Mouse (Mus musculus): ENCODE results near the gene Tmem135. TPM values are rescaled to one million over a fixed set of nuclear protein-coding genes. Genes with fewer than 3 reads are reported as not detected.
A peak's percentile ranks its signal among the peaks of the same experiment; 100 is the strongest.

The Tmem135 gene
- total RNA-seq, 1 experiment from 2014 or later, result 106 TPM

GRCm38 (mm10) chr7:89388981-89389380, 15.0 kb downstream of the Tmem135 start:
- DNase-seq, result no peak

DNA sequence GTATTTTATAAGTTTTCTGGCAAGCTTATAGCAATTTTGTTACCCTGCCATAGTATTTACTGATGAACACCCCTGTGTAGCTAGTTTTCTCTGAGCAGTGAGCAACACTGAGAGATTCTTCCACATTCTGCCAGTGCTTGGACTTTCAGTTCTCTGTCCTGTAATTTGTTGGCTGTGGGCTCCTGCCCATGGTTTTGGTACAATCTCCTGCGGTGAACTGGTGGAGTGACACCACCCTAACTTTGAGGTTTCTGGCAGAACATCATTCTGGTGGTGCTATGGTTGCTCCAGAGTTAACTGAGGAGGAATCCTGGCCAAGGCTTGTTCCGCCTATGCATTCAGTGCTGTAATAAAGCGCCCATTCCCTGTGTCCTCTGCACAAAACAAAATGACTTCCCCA, 21.1 kb downstream of the Tmem135 start:
- DNase-seq, result no peak

GRCm38 (mm10) chr7:89380935-89381705, 22.9 kb downstream of the Tmem135 start:
- peak; percentile 28 for DNase-seq

DNA sequence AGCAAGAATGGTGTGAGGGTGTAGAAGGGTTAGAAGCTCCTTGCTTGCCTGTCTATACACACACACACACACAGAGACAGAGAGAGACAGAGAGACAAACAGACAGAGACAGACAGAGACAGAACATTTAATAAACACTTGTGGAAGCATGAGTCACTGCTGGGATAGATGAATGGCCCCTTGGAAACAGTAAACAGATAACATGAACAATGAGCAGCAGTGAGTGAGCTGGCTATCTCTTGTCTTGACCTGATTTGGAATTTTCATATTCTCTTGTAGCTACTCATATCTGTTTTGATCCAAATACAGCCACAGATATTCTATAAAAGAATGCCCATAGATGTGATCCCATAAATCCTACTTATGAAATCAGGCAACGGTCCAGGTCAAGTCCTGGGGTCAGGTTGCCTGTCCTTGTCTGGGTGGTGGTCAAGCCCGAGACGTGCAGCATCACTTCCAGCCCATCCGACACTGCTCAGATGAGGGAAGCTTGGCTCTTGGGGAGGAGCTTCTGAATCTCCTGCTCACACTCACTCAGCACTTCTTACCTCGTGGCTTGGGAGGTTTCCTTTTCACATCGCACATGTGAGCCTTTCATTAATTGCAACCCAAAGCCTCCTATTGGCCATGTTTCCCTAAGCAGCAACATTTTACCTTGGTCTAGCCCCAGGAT, 32.3 kb downstream of the Tmem135 start:
- DNase-seq, result no peak

GRCm38 (mm10) chr7:89370917-89371316, 33.1 kb downstream of the Tmem135 start:
- DNase-seq, result peak; percentile 62

GRCm38 (mm10) chr7:89370086-89370485, 33.9 kb downstream of the Tmem135 start:
- no peak for DNase-seq

- DNase-seq, result no peak
Observed at GRCm38 (mm10) chr7:89367643-89368042, 36.4 kb downstream of the Tmem135 start.

- DNase-seq, result no peak
Observed at GRCm38 (mm10) chr7:89365135-89365880, 38.7 kb downstream of the Tmem135 start.

GRCm38 (mm10) chr7:89363975-89364374, 40.0 kb downstream of the Tmem135 start:
- DNase-seq, result no peak

DNA sequence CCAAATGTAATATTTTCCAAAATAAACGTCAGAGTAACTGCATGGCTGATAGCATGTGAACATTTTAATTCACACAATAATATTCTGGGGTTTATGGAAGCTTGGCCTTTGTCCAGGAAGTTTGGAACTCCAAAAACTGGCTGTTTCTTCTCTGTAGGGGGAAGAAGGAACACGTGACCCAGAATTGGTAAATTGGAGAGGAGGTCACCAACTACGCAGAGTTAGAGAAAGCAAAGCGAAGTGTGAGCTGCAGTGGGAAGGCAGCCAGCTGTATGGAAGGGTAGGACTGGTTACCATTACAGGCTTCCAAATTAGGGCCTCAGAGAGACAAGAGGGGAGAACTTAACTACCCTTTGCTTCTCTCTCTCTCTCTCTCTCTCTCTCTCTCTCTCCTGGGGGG, 47.7 kb downstream of the Tmem135 start:
- peak; percentile 22 for DNase-seq

GRCm38 (mm10) chr7:89355519-89356255, 48.3 kb downstream of the Tmem135 start:
- DNase-seq, result no peak

- no peak for DNase-seq
Observed at GRCm38 (mm10) chr7:89342021-89342420, 62.0 kb downstream of the Tmem135 start.

DNA sequence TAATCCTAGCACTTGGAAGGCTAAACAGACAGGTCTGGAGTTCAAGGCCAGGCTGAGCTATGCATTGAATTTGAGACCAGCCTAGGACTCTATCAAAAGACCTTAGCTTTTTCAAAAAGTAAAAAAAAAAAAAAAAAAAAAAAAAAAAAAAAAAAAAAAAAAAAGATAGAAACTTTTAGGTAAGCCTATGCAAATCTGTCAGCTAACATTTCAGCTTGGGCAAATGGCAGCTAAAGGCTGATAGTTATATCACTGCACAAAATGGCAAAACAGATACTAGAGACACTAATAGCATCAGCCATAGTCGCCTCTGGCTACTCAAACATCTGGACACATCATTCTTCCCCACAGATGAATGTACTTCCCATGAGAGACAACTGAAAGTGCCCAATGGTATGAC, 64.2 kb downstream of the Tmem135 start:
- DNase-seq, result no peak

GRCm38 (mm10) chr7:89339142-89339435, 64.9 kb downstream of the Tmem135 start:
- no peak for DNase-seq

GRCm38 (mm10) chr7:89338350-89339141, 65.5 kb downstream of the Tmem135 start:
- DNase-seq, result peak; percentile 97

DNA sequence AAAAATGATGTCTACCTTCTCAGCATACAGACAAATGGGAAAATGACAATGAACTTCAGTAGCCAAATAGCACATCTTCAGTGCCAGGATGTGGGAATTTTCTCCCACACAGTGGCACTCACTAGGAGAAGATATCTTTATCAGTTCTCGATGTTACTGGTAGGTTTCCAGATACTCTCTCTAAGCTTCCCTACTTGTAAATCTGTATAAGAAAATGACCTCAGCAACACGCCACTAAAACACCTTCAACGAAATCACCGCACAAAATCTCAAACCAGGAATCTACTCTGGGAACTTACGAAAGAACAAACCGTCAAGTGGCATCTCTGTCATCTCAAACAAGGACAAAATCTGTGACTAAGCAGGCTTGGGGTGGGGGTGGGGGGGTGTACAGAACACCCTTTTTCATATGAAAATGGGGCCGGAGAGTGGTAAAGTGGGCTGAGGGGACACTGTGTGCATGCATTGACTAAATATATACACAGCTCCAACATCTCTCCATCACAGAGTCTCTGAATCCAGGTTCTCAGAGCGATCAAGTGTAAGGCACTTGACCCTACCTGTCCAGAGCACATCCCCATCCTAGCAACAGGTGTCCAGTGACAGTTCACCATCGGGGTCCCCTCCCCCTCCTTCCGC, 66.2 kb downstream of the Tmem135 start:
- no peak for DNase-seq

- no peak for DNase-seq
Observed at GRCm38 (mm10) chr7:89336434-89336833, 67.6 kb downstream of the Tmem135 start.

GRCm38 (mm10) chr7:89335316-89335715, 68.7 kb downstream of the Tmem135 start:
- DNase-seq, result no peak

DNA sequence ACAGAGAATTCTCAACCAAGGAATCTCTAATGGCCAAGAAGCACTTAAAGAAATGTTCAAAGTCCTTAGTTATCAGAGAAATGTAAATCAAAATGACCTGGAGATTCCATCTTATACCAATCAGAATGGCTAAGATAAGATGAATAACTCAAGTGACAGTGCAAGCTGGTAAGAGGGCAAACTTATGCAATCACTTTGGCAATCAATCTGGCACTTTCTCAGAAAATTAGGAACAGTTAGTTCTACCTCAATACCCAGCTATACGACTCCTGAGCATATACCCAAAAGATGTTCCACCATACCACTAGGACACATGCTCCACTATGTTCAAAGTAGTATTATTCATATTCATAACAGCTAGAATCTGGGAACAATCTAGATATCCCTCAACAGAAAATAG, 74.1 kb downstream of the Tmem135 start:
- DNase-seq, result no peak

GRCm38 (mm10) chr7:89327731-89328130, 76.3 kb downstream of the Tmem135 start:
- DNase-seq, result no peak

- DNase-seq, result peak; percentile 17
Observed at GRCm38 (mm10) chr7:89326761-89327160, 77.3 kb downstream of the Tmem135 start.
